8 mouse cellular contexts compared by ENCODE assay signal in genomic region chr6:134921695-134922510, GRCm38 (mm10). TPM values are rescaled to one million over a fixed set of nuclear protein-coding genes. Genes with fewer than 3 reads are reported as not detected.
A peak's percentile ranks its signal among the peaks of the same experiment; 100 is the strongest.
DNase-seq lines count a peak whose midpoint lies in the region; ATAC-seq and TF ChIP-seq lines count a peak whose summit lies in the region.

No protein-coding gene starts in this region.

- H3K4me3 ChIP-seq in left cerebral cortex, adult 2 months: peak overlapping the region; percentile 96
- H3K4me3 ChIP-seq in forebrain, embryonic 11.5 days (ENCODE audit: low read depth, low read length): peak overlapping the region; percentile 97
- H3K4me3 ChIP-seq in stomach, postnatal 0 days (ENCODE audit: low read depth, low read length): peak overlapping the region; percentile 94

- no peak for TF ChIP-seq CTCF in left cerebral cortex, adult 2 months (IDR thresholded peaks at IDR 0.05)
- no peak for TF ChIP-seq CTCF in stomach, postnatal 0 days (IDR thresholded peaks at IDR 0.05; ENCODE audit: low read depth)

- H3K9ac ChIP-seq in forebrain, embryonic 11.5 days (ENCODE audit: low read length): peak overlapping the region; percentile 93
- peak overlapping the region; percentile 94 for H3K9ac ChIP-seq in stomach, postnatal 0 days (ENCODE audit: low read length)

- no peak for TF ChIP-seq EP300 in stomach, postnatal 0 days (optimal IDR thresholded peaks at IDR 0.05)

- DNase-seq in left cerebral cortex, adult 2 months (ENCODE audit: extremely low spot score in 1 of 2, low spot score in 2 of 2): no peak
- DNase-seq in left cerebral cortex, adult 8-10 months (ENCODE audit: low spot score in 2 of 2): no peak
- DNase-seq in adipocyte (ENCODE audit: low spot score): peak; percentile 54
- DNase-seq in forebrain, embryonic 11.5 days (ENCODE audit: low spot score): no peak
- DNase-seq in liver: peak; percentile 63
- DNase-seq in stomach, postnatal 0 days (ENCODE audit: low spot score): no peak
- no peak for DNase-seq in layer of hippocampus, adult 9-10 months (ENCODE audit: low spot score)
- DNase-seq in embryo, embryonic 10.5 days (ENCODE audit: low spot score): no peak

- 0 out of 2 replicates have a peak overlapping the region, but pooled peaks have one; percentile 11 for H3K27ac ChIP-seq in left cerebral cortex, adult 2 months
- peak overlapping the region; percentile 25; the same call in 1 of the 2 replicates for H3K27ac ChIP-seq in forebrain, embryonic 11.5 days (ENCODE audit: low read depth, low read length)
- H3K27ac ChIP-seq in stomach, postnatal 0 days (replicated peaks): peak overlapping the region; percentile 97

- H3K4me2 ChIP-seq in forebrain, embryonic 11.5 days (ENCODE audit: low read depth, low read length, severe bottlenecking): peak overlapping the region; percentile 100
- H3K4me2 ChIP-seq in stomach, postnatal 0 days (replicated peaks; ENCODE audit: low read depth): peak overlapping the region; percentile 99

- no peaks in the 10 kb centered on the region for H3K9me3 ChIP-seq in forebrain, embryonic 11.5 days (ENCODE audit: control insufficient read depth, low read length)
- no peaks in the 10 kb centered on the region for H3K9me3 ChIP-seq in stomach, postnatal 0 days (ENCODE audit: control insufficient read depth, low read length)

- intact Hi-C loops in left cerebral cortex, adult 2 months (cut with DNase I): loop anchor here (2.0 to 10.0 kb wide), 2 partner anchors 35 to 277 kb away; no protein-coding TSS in a partner anchor

- ATAC-seq in forebrain, embryonic 11.5 days (replicated peaks; ENCODE audit: low FRiP score): no peak
- ATAC-seq in stomach, postnatal 0 days (ENCODE audit: low FRiP score, low TSS enrichment): no peak

- 7% methylated on average over 20 of the region's 20 CpGs for WGBS in forebrain, embryonic 11.5 days
- 7% methylated on average over 20 of the region's 20 CpGs for WGBS in stomach, postnatal 0 days

- H3K27me3 ChIP-seq in forebrain, embryonic 11.5 days (ENCODE audit: control insufficient read depth, insufficient read depth, low read length): no peaks in the 10 kb centered on the region
- no peaks in the 10 kb centered on the region for H3K27me3 ChIP-seq in stomach, postnatal 0 days (ENCODE audit: control insufficient read depth, insufficient read depth, low read length)

- no peaks in the 10 kb centered on the region for H3K36me3 ChIP-seq in forebrain, embryonic 11.5 days (ENCODE audit: control insufficient read depth, insufficient read depth, low read length)
- no peaks in the 10 kb centered on the region for H3K36me3 ChIP-seq in stomach, postnatal 0 days (ENCODE audit: control insufficient read depth, insufficient read depth, low read length)

- H3K4me1 ChIP-seq in forebrain, embryonic 11.5 days (replicated peaks; ENCODE audit: control insufficient read depth, insufficient read depth, low read length): peaks cover 14% of the 10 kb centered on the region
- peaks cover 3% of the 10 kb centered on the region; the same call in 1 of the 2 replicates for H3K4me1 ChIP-seq in stomach, postnatal 0 days (replicated peaks; ENCODE audit: control insufficient read depth, insufficient read depth)

RNA-seq across cellular contexts. Expression of gene Cdkn1b, which starts 1.7 kb away (rescaled TPM):
- 10 to 100 TPM; 36.8 to 42.3 TPM for total RNA-seq in left cerebral cortex, adult 2 months (2021)
- total RNA-seq in left cerebral cortex, adult 8-10 months (2022): 10 to 100 TPM; 36.6 to 39.0 (median 37.9) TPM
- polyA plus RNA-seq in forebrain, embryonic 11.5 days (2014; fragmentation: Nextera tagmentation; extraction: Ambion mirVana): 26.2 and 27.3 TPM in 2 replicates
- 11.7 and 14.4 TPM in 2 replicates for polyA plus RNA-seq in stomach, postnatal 0 days (2015; fragmentation: Nextera tagmentation; extraction: Ambion mirVana)

RNA-seq across cellular contexts. Expression of gene Gpr19, which starts 23.5 kb away (rescaled TPM):
- total RNA-seq in left cerebral cortex, adult 2 months (2021): 10 to 100 TPM; 22.2 to 26.9 TPM
- 10 to 100 TPM; 22.9 to 26.3 (median 24.7) TPM for total RNA-seq in left cerebral cortex, adult 8-10 months (2022)
- 31.2 and 33.8 TPM in 2 replicates for polyA plus RNA-seq in forebrain, embryonic 11.5 days (2014; fragmentation: Nextera tagmentation; extraction: Ambion mirVana)
- 6.6 and 6.9 TPM in 2 replicates for polyA plus RNA-seq in stomach, postnatal 0 days (2015; fragmentation: Nextera tagmentation; extraction: Ambion mirVana)

RNA-seq across cellular contexts. Expression of gene Apold1, which starts 59.6 kb away (rescaled TPM):
- total RNA-seq in left cerebral cortex, adult 2 months (2021): 1 to 10 TPM; 3.7 to 6.4 TPM
- total RNA-seq in left cerebral cortex, adult 8-10 months (2022): 1 to 10 TPM; 3.8 to 4.8 (median 3.9) TPM
- 3.0 and 3.1 TPM in 2 replicates for polyA plus RNA-seq in forebrain, embryonic 11.5 days (2014; fragmentation: Nextera tagmentation; extraction: Ambion mirVana)
- 1.5 and 1.8 TPM in 2 replicates for polyA plus RNA-seq in stomach, postnatal 0 days (2015; fragmentation: Nextera tagmentation; extraction: Ambion mirVana)

Comparison
In these comparisons a context has a peak if more than half of its experiments do, and no peak if none do; other contexts are left out.
1. DNase-seq: peak in adipocyte (single experiment) and liver (single experiment); none in left cerebral cortex, adult 2 months (0 of 2), left cerebral cortex, adult 8-10 months (0 of 2), forebrain, embryonic 11.5 days (single experiment), stomach, postnatal 0 days (single experiment), layer of hippocampus, adult 9-10 months (single experiment) and embryo, embryonic 10.5 days (single experiment).
2. H3K27ac ChIP-seq: peak in every context shown above with its lines; median percentile 97 in stomach, postnatal 0 days; 25 in forebrain, embryonic 11.5 days; 11 in left cerebral cortex, adult 2 months.
3. Peak in every context shown above with its lines, with median percentiles within 50 percentile points of each other: H3K4me3 ChIP-seq.